Mouse (Mus musculus) lung, adult 2 months (tissue): ENCODE measurements around the gene Dop1a. TPM values are rescaled to one million over a fixed set of nuclear protein-coding genes. Genes with fewer than 3 reads are reported as not detected.

Source experiments
- DNase-seq: peaks from one replicate; pipeline ENCODE4 v3.0.0; 2022
- H3K4me1 ChIP-seq: fragments of 200-500 bp; 2 replicates; pipeline ENCODE4 v1.6.1; 2011; ENCODE audit warnings: low read length; ENCODE audit not compliant: control insufficient read depth, insufficient read depth
- H3K4me3 ChIP-seq: fragments of 200-500 bp; replicated peaks from 2 replicates; pipeline ENCODE3; 2011; ENCODE audit warnings: low read depth, mild to moderate bottlenecking, control low read depth, low read length; ENCODE audit errors: extremely low read depth
- CTCF ChIP-seq: fragments of 200-500 bp; IDR thresholded peaks from 2 replicates; pipeline ENCODE4 v1.5.1; 2011; ENCODE audit warnings: mild to moderate bottlenecking, low read length, control low read depth; ENCODE audit not compliant: insufficient read depth
- POLR2A ChIP-seq: fragments of 200-500 bp; IDR thresholded peaks from 2 replicates; pipeline ENCODE4 v1.6.1; 2011; ENCODE audit warnings: low read depth, mild to moderate bottlenecking, control low read depth, low read length, borderline replicate concordance; ENCODE audit errors: extremely low read depth
- WGBS: fragments of 180-500 bp; shearing (Covaris S2); methylation state at CpG from one replicate; pipeline ENCODE4 v1.1.7; 2018; 5-methylcytosine and 5-hydroxymethylcytosine counted together
- polyA plus RNA-seq: library from polyadenylated mRNA; depleted of rRNA; stranded (reverse); fragments of >200 nt; gene quantifications from 2 replicates; pipeline ENCODE4 v1.2.3, GENCODE M21; 2012; rRNA removed

Dop1a gene
- 9.0 and 13.3 TPM in 2 replicates for polyA plus RNA-seq

- peak; percentile 86 for DNase-seq
- TF ChIP-seq POLR2A: peak; percentile 55; the same call in 1 of the 2 replicates
- TF ChIP-seq CTCF: peak; percentile 50
- Histone ChIP-seq H3K4me3 (peak within 1 kb of the TSS; percentile 94), H3K4me1 (peaks cover 7% of the 10 kb centered on the region; the same call in 1 of the 2 replicates)
- under 1% methylated on average over 93 of the region's 93 CpGs for WGBS
Observed at GRCm38 (mm10) chr9:86466990-86467870, at the start of gene Dop1a. Dop1a (plus strand) TSS chr9:86467154.

GRCm38 (mm10) chr9:86417971-86418370, 49.0 kb upstream of the Dop1a start:
- TF ChIP-seq POLR2A (no peak), CTCF (no peak)
- Histone ChIP-seq H3K4me3 (no peak overlapping the region), H3K4me1 (no peaks in the 10 kb centered on the region)
- DNase-seq: no peak
- 100% methylated on average over 1 of the region's 1 CpGs for WGBS

GRCm38 (mm10) chr9:86419366-86419765, 47.6 kb upstream of the Dop1a start:
- DNase-seq: no peak
- no peak for TF ChIP-seq CTCF
- no peak for TF ChIP-seq POLR2A
- Histone ChIP-seq H3K4me3 (no peak overlapping the region), H3K4me1 (no peaks in the 10 kb centered on the region)
- WGBS: 81% methylated on average over 6 of the region's 6 CpGs

GRCm38 (mm10) chr9:86423331-86423730, 43.6 kb upstream of the Dop1a start:
- TF ChIP-seq POLR2A: no peak
- no peak for TF ChIP-seq CTCF
- WGBS: 70% methylated on average over 4 of the region's 4 CpGs
- Histone ChIP-seq H3K4me1 (no peaks in the 10 kb centered on the region), H3K4me3 (no peak overlapping the region)
- no peak for DNase-seq

GRCm38 (mm10) chr9:86435510-86435909, 31.4 kb upstream of the Dop1a start:
- Histone ChIP-seq H3K4me3 (no peak overlapping the region), H3K4me1 (no peaks in the 10 kb centered on the region)
- no peak for TF ChIP-seq CTCF
- no peak for TF ChIP-seq POLR2A
- WGBS: 86% methylated on average over 3 of the region's 3 CpGs
- no peak for DNase-seq

GRCm38 (mm10) chr9:86436608-86437007, 30.3 kb upstream of the Dop1a start:
- no peak overlapping the region for H3K4me3 ChIP-seq
- no peaks in the 10 kb centered on the region for H3K4me1 ChIP-seq
- TF ChIP-seq CTCF: no peak
- no peak for TF ChIP-seq POLR2A
- 97% methylated on average over 8 of the region's 8 CpGs for WGBS
- DNase-seq: no peak

- DNase-seq: no peak
- WGBS: 57% methylated on average over 11 of the region's 11 CpGs
- Histone ChIP-seq H3K4me3 (no peak overlapping the region), H3K4me1 (no peaks in the 10 kb centered on the region)
- no peak for TF ChIP-seq POLR2A
- no peak for TF ChIP-seq CTCF
Observed at GRCm38 (mm10) chr9:86438337-86439009, 28.5 kb upstream of the Dop1a start.

- WGBS: 65% methylated on average over 4 of the region's 4 CpGs
- Histone ChIP-seq H3K4me3 (no peak overlapping the region), H3K4me1 (no peaks in the 10 kb centered on the region)
- TF ChIP-seq CTCF (no peak), POLR2A (no peak)
- DNase-seq: no peak
Observed at GRCm38 (mm10) chr9:86442248-86442647, 24.7 kb upstream of the Dop1a start.

- TF ChIP-seq CTCF (no peak), POLR2A (no peak)
- WGBS: 70% methylated on average over 7 of the region's 7 CpGs
- Histone ChIP-seq H3K4me3 (no peak overlapping the region), H3K4me1 (0 out of 2 replicates have a peak, but pooled peaks cover 2% of the 10 kb centered on the region)
- no peak for DNase-seq
Observed at GRCm38 (mm10) chr9:86446847-86447246, 20.1 kb upstream of the Dop1a start.

GRCm38 (mm10) chr9:86447431-86447830, 19.5 kb upstream of the Dop1a start:
- TF ChIP-seq POLR2A (no peak), CTCF (no peak)
- Histone ChIP-seq H3K4me3 (no peak overlapping the region), H3K4me1 (0 out of 2 replicates have a peak, but pooled peaks cover 2% of the 10 kb centered on the region)
- DNase-seq: no peak
- WGBS: 71% methylated on average over 8 of the region's 8 CpGs
